Mouse (Mus musculus) adrenal gland, postnatal 36 days (tissue): ENCODE data around the gene Gm13078. TPM values are rescaled to one million over a fixed set of nuclear protein-coding genes. Genes with fewer than 3 reads are reported as not detected.

ENCODE experiments used
- DNase-seq, 2 experiments: peaks; one replicate each; pipeline ENCODE4 v3.0.0; 2021; ENCODE audit warnings: mixed read lengths in 1 of 2
- long read RNA-seq, 2 experiments: library from polyadenylated mRNA; stranded (forward); transcript quantifications; one replicate each; pipeline ENCODE4 v2.0.0; 2021; ENCODE audit warnings: borderline sequencing depth in 2 of 2
- total RNA-seq, 2 experiments: library from RNA; stranded (reverse); gene quantifications; 2 replicates each; pipeline ENCODE4 v1.2.3; 2021

The Gm13078 gene
- total RNA-seq: not detected
- long read RNA-seq, experiment 1: 0 reads
- long read RNA-seq, experiment 2: 0 reads

- no peak for DNase-seq
Observed at GRCm38 (mm10) chr4:143719155-143719554, at the start of gene Gm13078. Gene Gm13078 (plus strand): TSS chr4:143719455.

- DNase-seq: no peak
Observed at GRCm38 (mm10) chr4:143702611-143703010, 16.6 kb upstream of the Gm13078 start, which contains the start of gene Gm13089. Gene Gm13089 (minus strand): TSS chr4:143702711.

Other genes with a start within 250 kb of the Gm13078 start
- gene Gm13043, start 208.1 kb upstream of the Gm13078 start, total RNA-seq: not detected
- not detected for gene Gm13040, start 183.5 kb upstream of the Gm13078 start, total RNA-seq
- not detected for gene BC080695, start 167.8 kb upstream of the Gm13078 start, total RNA-seq
- not detected for gene Gm13057, start 167.7 kb upstream of the Gm13078 start, total RNA-seq
- not detected for gene Gm13083, start 104.5 kb upstream of the Gm13078 start, total RNA-seq
- not detected for gene Gm13088, start 62.2 kb upstream of the Gm13078 start, total RNA-seq
- gene Gm13089, start 16.7 kb upstream of the Gm13078 start, total RNA-seq: not detected
- not detected for gene Gm13023, start 69.9 kb downstream of the Gm13078 start, total RNA-seq
- not detected for gene Gm13084, start 96.6 kb downstream of the Gm13078 start, total RNA-seq
- not detected for gene Gm13103, start 127.0 kb downstream of the Gm13078 start, total RNA-seq
- not detected for gene Pramef6, start 180.9 kb downstream of the Gm13078 start, total RNA-seq
- not detected for gene Pramef25, start 231.6 kb downstream of the Gm13078 start, total RNA-seq
- gene Gm13101, start 247.5 kb downstream of the Gm13078 start, total RNA-seq: not detected